Mouse (Mus musculus) heart, postnatal 14 days (tissue): ENCODE measurements around the gene Krt10. TPM values are rescaled to one million over a fixed set of nuclear protein-coding genes. Genes with fewer than 3 reads are reported as not detected.
A peak's percentile ranks its signal among the peaks of the same experiment; 100 is the strongest.

Source experiments
- DNase-seq, 2 experiments: peaks; one replicate each; pipeline ENCODE4 v3.0.0; 2021 to 2022
- intact Hi-C: fragments of 180-260 bp; cut with DNase I; formaldehyde crosslinking; loops from one replicate; pipeline ENCODE4 v1.15.1; 2025
- total RNA-seq, 2 experiments: library from RNA; stranded (reverse); gene quantifications; 2 replicates each; pipeline ENCODE4 v1.2.3; 2021

Gene Krt10
- total RNA-seq, 2 experiments from 2014 or later, result 4.6 to 8.9 TPM

GRCm38 (mm10) chr11:99385813-99386721 lies 3.1 kb downstream of the Krt10 start:
- intact Hi-C loops, result loop anchor here (5.0 to 10.0 kb wide), 2 partner anchors 779 to 911 kb away; no protein-coding TSS in a partner anchor
- DNase-seq, result peak; percentile 92 to 93

GRCm38 (mm10) chr11:99379568-99379967 lies 9.6 kb downstream of the Krt10 start:
- intact Hi-C loops, result loop anchor here (1.0 to 2.0 kb wide), 2 partner anchors 84 to 195 kb away; no protein-coding TSS in a partner anchor
- DNase-seq, result peak; percentile 73 to 82

DNA sequence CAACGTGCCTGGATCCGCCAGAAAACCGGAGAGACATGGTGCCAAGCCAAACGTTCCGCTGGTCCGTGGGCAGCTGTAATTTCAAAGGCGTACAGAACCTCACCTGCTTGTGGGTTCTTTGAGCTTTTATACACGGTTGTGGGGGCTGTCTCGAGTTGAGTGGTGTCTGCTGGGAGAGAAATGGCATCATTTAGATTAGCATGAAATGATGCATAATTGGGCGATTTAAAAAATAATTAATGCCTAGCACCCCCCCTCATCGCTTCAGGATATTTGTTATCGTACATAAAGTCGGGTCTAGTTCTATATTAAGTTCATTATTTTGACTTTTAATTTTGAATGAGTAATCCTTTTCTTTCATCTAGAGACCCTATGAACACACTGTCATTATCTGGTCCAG lies 14.4 kb downstream of the Krt10 start, which contains the start of gene Krt28:
Gene Krt28 (minus strand): TSS at position 101 of the 400 bp plus-strand sequence.
- DNase-seq, result no peak
- intact Hi-C loops, result no loop called here

DNA sequence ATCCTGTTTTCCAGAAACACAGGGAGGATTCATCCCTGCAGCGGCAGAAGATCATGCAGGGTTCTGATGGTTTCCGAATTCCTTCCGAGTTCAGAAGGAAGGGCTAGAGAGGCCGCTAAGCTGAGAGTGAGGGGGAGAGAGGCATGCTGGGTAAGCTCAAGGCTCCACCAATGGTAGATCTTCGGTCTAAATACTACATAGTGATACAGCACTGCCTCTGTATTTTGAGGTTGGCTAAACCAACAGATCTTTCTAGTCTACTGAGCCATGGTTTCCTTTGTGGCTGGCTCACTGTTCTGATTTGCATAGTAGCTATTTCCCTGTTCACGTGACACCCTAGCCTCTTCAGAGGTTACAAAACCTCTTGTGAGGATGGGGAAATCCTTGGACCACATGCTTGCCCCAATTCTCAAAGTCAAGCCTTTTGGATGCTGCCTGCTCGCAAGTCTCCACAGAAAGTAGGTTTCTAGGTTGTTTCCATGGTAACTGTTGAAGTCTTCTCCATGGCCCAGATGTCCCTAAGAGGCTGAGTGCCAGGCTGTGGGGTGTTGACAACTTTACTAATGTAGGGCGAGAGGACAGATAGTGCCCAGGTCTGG lies 19.2 kb downstream of the Krt10 start:
- no peak for DNase-seq
- intact Hi-C loops, result no loop called here

- peak in 1 of 2 experiments; percentile 7 for DNase-seq
- intact Hi-C loops, result no loop called here
Observed at GRCm38 (mm10) chr11:99369229-99369628, 19.9 kb downstream of the Krt10 start.

GRCm38 (mm10) chr11:99366791-99367190 lies 22.4 kb downstream of the Krt10 start:
- intact Hi-C loops, result no loop called here
- DNase-seq, result peak in 1 of 2 experiments; percentile 34

- intact Hi-C loops, result no loop called here
- peak in 1 of 2 experiments; percentile 13 for DNase-seq
Observed at GRCm38 (mm10) chr11:99364412-99364811, 24.8 kb downstream of the Krt10 start.

GRCm38 (mm10) chr11:99361423-99361822 lies 27.7 kb downstream of the Krt10 start:
- intact Hi-C loops, result no loop called here
- DNase-seq, result no peak

- intact Hi-C loops, result no loop called here
- DNase-seq, result no peak
Observed at GRCm38 (mm10) chr11:99351004-99351403, 38.2 kb downstream of the Krt10 start, which contains the start of gene Krt27. Krt27 (minus strand) TSS chr11:99351104.

- no peak for DNase-seq
- intact Hi-C loops, result no loop called here
Observed at GRCm38 (mm10) chr11:99339299-99339847, 49.8 kb downstream of the Krt10 start.

DNA sequence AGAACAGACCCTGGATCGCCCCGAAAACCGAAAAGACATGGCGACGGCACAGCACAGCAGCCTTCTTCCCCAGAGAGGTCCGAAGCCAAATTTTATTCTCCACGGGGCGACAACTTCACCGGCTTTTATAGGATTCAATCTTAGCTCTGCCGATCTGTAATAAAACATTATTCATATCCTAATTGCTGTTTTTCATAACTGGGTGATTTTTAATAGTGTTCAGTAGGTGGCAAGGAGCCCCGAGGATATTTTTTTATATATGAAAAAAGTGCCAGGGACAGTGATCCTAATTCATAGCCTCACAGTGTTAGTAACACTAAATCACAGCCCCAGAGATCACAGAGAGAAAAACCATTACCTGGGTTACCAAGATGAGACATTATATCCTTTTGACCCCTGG lies 51.3 kb downstream of the Krt10 start, which contains the start of gene Krt26:
Gene Krt26 (minus strand): TSS at position 101 of the 400 bp plus-strand sequence.
- intact Hi-C loops, result no loop called here
- no peak for DNase-seq

Other genes with a start within 250 kb of the Krt10 start
- under 1 TPM; 0.45 to 0.80 TPM for gene Ccr7, start 234.3 kb downstream of the Krt10 start, total RNA-seq
- 10 to 100 TPM; 49.2 to 55.7 TPM for gene Smarce1, start 158.3 kb downstream of the Krt10 start, total RNA-seq
- 10 to 100 TPM; 22.2 to 26.2 TPM for gene Krt222, start 145.3 kb downstream of the Krt10 start, total RNA-seq
- not detected for gene Krt24, start 104.1 kb downstream of the Krt10 start, total RNA-seq
- not detected for gene Krt25, start 66.4 kb downstream of the Krt10 start, total RNA-seq
- not detected for gene Krt26, start 51.4 kb downstream of the Krt10 start, total RNA-seq
- not detected for gene Krt27, start 38.3 kb downstream of the Krt10 start, total RNA-seq
- not detected for gene Krt28, start 14.5 kb downstream of the Krt10 start, total RNA-seq
- not detected for gene Krt12, start 32.9 kb upstream of the Krt10 start, total RNA-seq
- under 1 TPM; 0.14 to 0.22 TPM for gene Krt20, start 48.8 kb upstream of the Krt10 start, total RNA-seq
- not detected for gene Krt23, start 103.8 kb upstream of the Krt10 start, total RNA-seq
- gene Krt39, start 132.0 kb upstream of the Krt10 start, total RNA-seq, result not detected
- gene Krt40, start 153.8 kb upstream of the Krt10 start, total RNA-seq, result not detected
- gene Krtap3-3, start 161.5 kb upstream of the Krt10 start, total RNA-seq, result not detected
- gene Krtap3-2, start 167.5 kb upstream of the Krt10 start, total RNA-seq, result not detected
- gene Gm11939, start 170.1 kb upstream of the Krt10 start, total RNA-seq, result not detected
- gene Krtap3-1, start 177.3 kb upstream of the Krt10 start, total RNA-seq, result not detected
- not detected for gene Krtap1-5, start 191.7 kb upstream of the Krt10 start, total RNA-seq
- not detected for gene Krtap1-4, start 194.3 kb upstream of the Krt10 start, total RNA-seq
- gene Krtap1-3, start 202.0 kb upstream of the Krt10 start, total RNA-seq, result not detected
- not detected for gene Krtap9-3, start 208.7 kb upstream of the Krt10 start, total RNA-seq
- gene Gm11938, start 213.9 kb upstream of the Krt10 start, total RNA-seq, result not detected
- gene Gm11937, start 220.8 kb upstream of the Krt10 start, total RNA-seq, result not detected
- not detected for gene Krtap2-4, start 225.5 kb upstream of the Krt10 start, total RNA-seq
- gene Gm11562, start 231.1 kb upstream of the Krt10 start, total RNA-seq, result not detected
- gene Krtap4-1, start 238.9 kb upstream of the Krt10 start, total RNA-seq, result not detected
- not detected for gene Krtap4-2, start 245.7 kb upstream of the Krt10 start, total RNA-seq